Mouse (Mus musculus): ENCODE results near the gene Tmem217. TPM values are rescaled to one million over a fixed set of nuclear protein-coding genes. Genes with fewer than 3 reads are reported as not detected.

Tmem217 gene
- polyA plus RNA-seq, 1 experiment from 2014 or later = 0.33 TPM

DNA sequence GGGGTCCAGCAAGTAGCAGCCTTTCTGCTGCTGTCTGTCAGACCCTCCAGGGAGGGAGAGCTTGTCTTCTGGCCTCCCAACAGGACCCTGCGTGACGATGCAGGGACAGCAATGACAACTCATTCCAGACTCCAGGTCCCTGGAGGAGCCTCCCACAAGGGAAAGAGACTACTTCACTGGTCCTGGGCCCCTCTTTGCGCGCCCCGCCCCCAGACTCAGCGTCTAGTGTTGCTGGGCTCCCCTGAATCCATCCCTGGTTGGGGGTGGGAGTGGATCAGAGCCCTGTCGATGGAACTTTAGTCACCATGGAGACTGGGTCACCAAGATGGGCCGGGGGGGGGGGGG lies 57.5 kb downstream of the Tmem217 start:
- no peak for TF ChIP-seq CTCF (IDR thresholded peaks at IDR 0.05)
- POLR2A ChIA-PET = no interaction called here
- H3K27me3 ChIP-seq = no peaks in the 10 kb centered on the region
- ATAC-seq = no peak
- CTCF ChIA-PET = no interaction called here
- in situ Hi-C loops (cut with MboI; ENCODE audit: low pct_unique_long_range_greater_than_20kb) = loop anchor here (5.0 kb wide), 2 partner anchors 37 to 97 kb away; no protein-coding TSS in a partner anchor
- DNase-seq (ENCODE audit: low read depth, low spot score) = no peak

DNA sequence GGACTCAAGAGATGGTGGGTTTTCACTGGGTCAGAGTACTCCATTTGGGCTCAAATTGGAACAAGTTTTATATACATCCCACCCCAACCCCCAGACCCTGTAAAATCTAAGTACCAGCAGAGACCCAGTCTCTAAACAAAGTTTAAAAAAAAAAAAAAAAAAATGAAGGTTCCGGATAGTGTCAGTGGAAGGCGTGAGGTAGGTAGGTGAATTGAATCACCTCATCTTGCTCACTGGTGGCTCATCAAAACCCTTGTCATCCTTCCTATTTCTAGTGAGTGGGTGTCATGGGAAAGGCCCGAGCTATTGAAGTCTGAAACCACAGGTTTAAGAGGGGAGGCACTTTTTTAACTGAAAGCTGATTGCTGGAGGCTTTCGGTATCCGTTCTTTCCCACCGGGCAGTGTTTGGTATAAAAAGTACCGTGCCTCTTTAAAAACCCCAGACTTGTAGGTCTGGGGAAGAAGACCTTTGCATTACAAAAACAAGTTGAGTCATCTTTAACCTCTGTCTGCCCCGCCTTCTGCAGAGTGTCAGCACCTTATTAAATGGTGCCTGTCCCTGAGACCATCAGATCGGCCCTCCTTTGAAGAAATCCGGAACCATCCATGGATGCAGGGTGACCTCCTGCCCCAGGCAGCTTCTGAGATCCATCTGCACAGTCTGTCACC lies 58.0 kb downstream of the Tmem217 start:
- ATAC-seq (no peak), DNase-seq (ENCODE audit: low read depth, low spot score) (no peak)
- TF ChIP-seq CTCF (IDR thresholded peaks at IDR 0.05) = no peak
- no peaks in the 10 kb centered on the region for H3K27me3 ChIP-seq
- ChIA-PET POLR2A (no interaction called here), CTCF (no interaction called here)
- in situ Hi-C loops (cut with MboI; ENCODE audit: low pct_unique_long_range_greater_than_20kb) = loop anchor here (5.0 kb wide), 2 partner anchors 37 to 97 kb away; no protein-coding TSS in a partner anchor

DNA sequence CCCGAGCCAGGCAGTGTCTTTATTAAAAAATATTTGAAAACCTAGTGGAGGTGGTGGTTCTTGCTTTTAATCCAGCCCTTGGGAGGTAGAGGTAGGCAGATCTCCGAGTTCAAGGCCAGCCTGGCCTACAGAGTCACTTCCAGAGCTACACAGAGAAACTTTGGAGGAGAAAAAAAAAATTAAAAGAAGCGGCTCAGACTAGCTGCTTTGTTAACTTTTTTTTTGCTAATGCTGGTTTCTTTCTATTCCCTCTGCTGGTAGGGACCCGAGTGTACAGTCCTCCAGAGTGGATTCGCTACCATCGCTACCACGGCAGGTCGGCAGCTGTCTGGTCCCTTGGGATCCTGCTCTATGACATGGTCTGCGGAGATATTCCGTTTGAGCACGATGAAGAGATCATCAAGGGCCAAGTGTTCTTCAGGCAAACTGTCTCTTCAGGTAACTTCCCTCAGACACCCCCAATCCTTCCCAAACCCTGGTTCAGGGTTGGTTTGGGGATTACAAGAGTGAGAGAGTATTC lies 58.7 kb downstream of the Tmem217 start:
- no peaks in the 10 kb centered on the region for H3K27me3 ChIP-seq
- ChIA-PET POLR2A (no interaction called here), CTCF (interaction anchor here (0.9 to 3.1 kb wide), 7 partner anchors 35 to 121 kb away, joined by 3 to 15 read pairs (median 3); no protein-coding TSS in a partner anchor)
- TF ChIP-seq CTCF (IDR thresholded peaks at IDR 0.05) = no peak
- ATAC-seq = no peak
- no peak for DNase-seq (ENCODE audit: low read depth, low spot score)
- in situ Hi-C loops (cut with MboI; ENCODE audit: low pct_unique_long_range_greater_than_20kb) = loop anchor here (5.0 kb wide), 2 partner anchors 36 to 96 kb away; no protein-coding TSS in a partner anchor

DNA sequence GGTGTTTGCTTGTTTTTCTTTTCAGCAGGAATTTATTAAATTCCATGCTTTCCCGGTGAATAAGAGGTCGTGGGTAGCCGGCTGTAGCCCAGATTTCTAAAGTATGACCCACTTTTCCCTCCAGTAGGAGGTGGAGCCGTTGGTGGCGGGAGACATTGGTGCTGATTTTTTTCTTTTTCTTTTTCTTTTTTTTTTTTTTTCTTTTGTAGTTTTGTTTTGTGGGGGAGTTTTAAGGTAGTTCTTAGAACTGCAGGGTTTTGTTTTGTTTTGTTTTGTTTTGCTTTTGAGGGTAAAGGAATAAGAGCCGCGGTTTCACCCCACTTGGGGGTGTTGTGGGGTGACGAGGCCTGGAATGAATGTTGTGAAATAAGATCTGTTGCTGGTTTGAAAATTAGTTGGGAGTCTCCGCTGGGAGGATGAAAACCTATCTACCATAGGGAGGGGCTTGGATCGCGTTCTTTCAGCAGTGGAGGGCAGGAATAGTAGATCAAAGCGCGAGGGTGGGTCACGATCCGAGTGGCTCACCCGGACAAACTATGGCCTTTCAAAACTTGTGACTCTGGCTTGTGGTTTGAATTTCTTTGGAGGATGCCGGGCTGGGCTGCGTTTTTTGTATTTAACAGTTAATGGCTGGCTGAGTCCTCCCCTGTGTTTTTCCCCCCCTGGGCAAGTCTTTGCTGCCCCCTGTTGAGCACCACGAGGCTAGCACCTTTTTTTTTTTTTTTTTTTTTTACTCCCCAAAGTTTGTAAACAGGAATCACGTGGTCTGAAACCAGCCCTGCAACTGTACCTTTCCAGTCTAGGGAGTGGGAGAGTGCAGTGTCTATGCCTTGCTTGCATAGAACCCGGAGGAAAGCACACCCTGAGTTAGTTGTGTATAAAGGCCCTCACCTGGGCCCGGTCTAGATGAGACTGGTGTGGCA lies 59.7 kb downstream of the Tmem217 start:
- H3K27me3 ChIP-seq = no peaks in the 10 kb centered on the region
- ChIA-PET POLR2A (interaction anchor here (0.6 to 1.6 kb wide), 6 partner anchors 18 to 118 kb away, joined by 3 to 9 read pairs (median 4); no protein-coding TSS in a partner anchor), CTCF (interaction anchor here (0.7 to 3.1 kb wide), 10 partner anchors 25 to 120 kb away, joined by 3 to 15 read pairs (median 3); no protein-coding TSS in a partner anchor)
- in situ Hi-C loops (cut with MboI; ENCODE audit: low pct_unique_long_range_greater_than_20kb) = loop anchor here (5.0 kb wide), 2 partner anchors 35 to 95 kb away; no protein-coding TSS in a partner anchor
- ATAC-seq = no peak
- TF ChIP-seq CTCF (IDR thresholded peaks at IDR 0.05) = no peak
- peak; percentile 68 for DNase-seq (ENCODE audit: low read depth, low spot score)

DNA sequence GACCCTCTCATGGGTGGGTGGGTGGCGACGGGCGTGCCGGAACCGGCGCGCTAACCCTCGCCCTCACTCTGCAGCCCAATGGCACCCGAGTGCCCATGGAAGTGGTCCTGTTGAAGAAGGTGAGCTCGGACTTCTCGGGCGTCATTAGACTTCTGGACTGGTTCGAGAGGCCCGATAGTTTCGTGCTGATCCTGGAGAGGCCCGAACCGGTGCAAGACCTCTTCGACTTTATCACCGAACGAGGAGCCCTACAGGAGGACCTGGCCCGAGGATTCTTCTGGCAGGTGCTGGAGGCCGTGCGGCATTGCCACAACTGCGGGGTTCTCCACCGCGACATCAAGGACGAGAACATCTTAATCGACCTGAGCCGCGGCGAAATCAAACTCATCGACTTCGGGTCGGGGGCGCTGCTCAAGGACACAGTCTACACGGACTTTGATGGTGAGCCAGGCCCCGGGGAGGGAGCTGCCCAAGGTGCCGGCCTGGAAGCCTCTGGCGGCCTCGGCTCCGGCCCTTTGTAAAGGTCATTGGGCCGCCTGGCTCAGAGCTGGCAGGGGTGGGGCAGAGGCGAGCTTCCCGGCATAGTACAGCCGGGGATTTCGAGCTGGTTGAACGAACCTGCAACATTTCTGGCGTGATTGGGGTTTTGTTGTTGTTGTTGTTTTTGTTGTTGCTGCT lies 60.5 kb downstream of the Tmem217 start:
- DNase-seq (ENCODE audit: low read depth, low spot score) (no peak), ATAC-seq (no peak)
- ChIA-PET POLR2A (interaction anchor here (0.6 to 1.6 kb wide), 7 partner anchors 19 to 95 kb away, joined by 3 to 9 read pairs (median 4); no protein-coding TSS in a partner anchor), CTCF (interaction anchor here (0.8 to 3.1 kb wide), 5 partner anchors 33 to 111 kb away, joined by 3 to 15 read pairs (median 8); no protein-coding TSS in a partner anchor)
- H3K27me3 ChIP-seq = no peaks in the 10 kb centered on the region
- in situ Hi-C loops (cut with MboI; ENCODE audit: low pct_unique_long_range_greater_than_20kb) = loop anchor here (5.0 kb wide), 2 partner anchors 34 to 94 kb away; no protein-coding TSS in a partner anchor
- no peak for TF ChIP-seq CTCF (IDR thresholded peaks at IDR 0.05)

DNA sequence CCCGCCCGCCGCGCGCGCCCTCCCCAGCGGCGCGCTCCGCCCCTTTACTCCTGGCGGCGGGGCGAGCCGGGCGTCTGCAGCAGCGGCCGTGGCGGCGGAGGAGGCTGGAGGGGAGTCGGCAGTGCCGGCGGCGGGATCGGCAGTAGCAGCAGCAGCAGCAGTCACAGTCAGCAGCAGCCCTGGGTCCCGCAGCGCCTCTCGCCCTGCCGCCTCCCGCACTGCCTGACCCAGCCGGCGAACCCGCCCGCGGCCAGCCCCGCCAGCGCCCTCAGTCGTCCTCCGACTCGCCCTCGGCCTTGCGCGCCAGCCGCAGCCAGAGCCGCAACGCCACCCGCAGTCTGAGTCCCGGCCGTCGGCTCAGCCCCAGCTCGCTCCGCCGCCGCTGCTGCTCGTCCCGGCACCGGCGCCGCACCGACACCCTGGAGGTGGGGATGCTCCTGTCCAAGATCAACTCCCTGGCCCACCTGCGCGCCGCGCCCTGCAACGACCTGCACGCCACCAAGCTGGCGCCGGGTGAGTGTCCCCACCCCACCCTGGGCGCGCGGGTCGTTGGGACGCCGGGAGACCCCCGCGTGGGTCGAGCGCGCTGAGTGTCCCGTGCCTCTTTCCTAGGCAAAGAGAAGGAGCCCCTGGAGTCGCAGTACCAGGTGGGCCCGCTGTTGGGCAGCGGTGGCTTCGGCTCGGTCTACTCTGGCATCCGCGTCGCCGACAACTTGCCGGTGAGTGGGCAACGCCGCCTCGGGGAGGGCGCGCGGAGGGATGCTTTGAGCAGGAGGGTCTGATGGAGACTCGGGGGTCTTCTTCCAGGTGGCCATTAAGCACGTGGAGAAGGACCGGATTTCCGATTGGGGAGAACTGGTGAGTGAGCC lies 61.2 kb downstream of the Tmem217 start, which contains the start of gene Pim1:
Pim1 (plus strand) TSS at position 41 of the 869 bp plus-strand sequence.
- ATAC-seq (peak; percentile 63), DNase-seq (ENCODE audit: low read depth, low spot score) (no peak)
- in situ Hi-C loops (cut with MboI; ENCODE audit: low pct_unique_long_range_greater_than_20kb) = loop anchor here (5.0 kb wide), 2 partner anchors 34 to 94 kb away; no protein-coding TSS in a partner anchor
- ChIA-PET POLR2A (interaction anchor here (1.3 to 1.6 kb wide), 4 partner anchors 29 to 94 kb away, joined by 3 to 9 read pairs (median 4); no protein-coding TSS in a partner anchor), CTCF (interaction anchor here (1.2 to 3.1 kb wide), 4 partner anchors 32 to 95 kb away, joined by 3 to 15 read pairs (median 10); no protein-coding TSS in a partner anchor)
- TF ChIP-seq CTCF (IDR thresholded peaks at IDR 0.05) = no peak
- H3K27me3 ChIP-seq = no peaks in the 10 kb centered on the region

DNA sequence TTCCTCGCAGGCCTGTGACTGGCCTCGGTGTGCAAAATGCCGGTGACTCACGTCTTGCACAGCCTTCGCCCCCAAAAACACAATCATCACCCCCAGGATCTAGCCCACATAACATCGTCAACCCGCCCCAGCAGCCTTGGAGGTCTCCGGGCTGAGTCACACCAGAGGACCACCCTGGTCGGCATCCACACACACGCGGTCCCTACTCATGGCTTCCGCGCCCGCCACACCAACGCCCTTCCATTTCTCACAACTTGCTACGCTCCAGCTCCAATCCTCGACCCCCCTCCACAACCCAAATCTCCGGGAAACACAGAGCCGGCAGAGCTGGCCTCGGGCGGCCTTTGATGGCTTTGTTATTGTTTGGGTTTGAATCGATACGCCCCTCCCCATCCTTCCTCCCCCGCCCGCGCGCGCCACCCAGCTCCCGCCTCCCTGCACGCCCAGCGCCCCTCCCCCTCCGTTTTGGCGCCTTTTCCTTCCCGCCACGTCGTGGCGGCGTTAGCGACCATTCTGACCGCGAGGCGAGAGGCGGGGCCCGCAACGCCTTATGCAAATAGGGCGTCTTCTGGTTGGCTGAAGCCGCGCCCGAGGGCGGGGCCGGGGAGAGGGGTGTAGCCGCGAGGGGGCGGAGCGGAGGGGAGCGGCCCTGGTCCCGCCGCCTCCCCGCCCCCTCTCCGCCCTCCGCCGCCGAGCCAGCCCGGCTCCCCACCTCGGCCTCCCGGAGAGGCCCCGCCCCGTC lies 62.0 kb downstream of the Tmem217 start:
- DNase-seq (ENCODE audit: low read depth, low spot score) (peak; percentile 92), ATAC-seq (peak; percentile 66)
- in situ Hi-C loops (cut with MboI; ENCODE audit: low pct_unique_long_range_greater_than_20kb) = loop anchor here (5.0 kb wide), 3 partner anchors 33 to 93 kb away; no protein-coding TSS in a partner anchor
- no peaks in the 10 kb centered on the region for H3K27me3 ChIP-seq
- TF ChIP-seq CTCF (IDR thresholded peaks at IDR 0.05) = no peak
- ChIA-PET POLR2A (no interaction called here), CTCF (interaction anchor here (1.2 kb wide), 1 partner anchor 94 kb away, joined by 3 read pairs; no protein-coding TSS in a partner anchor)
